Mouse (Mus musculus) bone marrow, adult 2 months (tissue): ENCODE data around the gene Mrpl4.

Experiments
- CTCF ChIP-seq: fragments of 200-500 bp; IDR thresholded peaks from 2 replicates; pipeline ENCODE4 v1.5.1; 2011; ENCODE audit warnings: low read length, control low read depth; ENCODE audit not compliant: control insufficient read depth, insufficient read depth
- POLR2A ChIP-seq: fragments of 200-500 bp; IDR thresholded peaks from 2 replicates; pipeline ENCODE4 v1.6.1; 2011; ENCODE audit warnings: low read depth, mild to moderate bottlenecking, control low read depth, low read length, borderline replicate concordance; ENCODE audit not compliant: control insufficient read depth

- TF ChIP-seq CTCF: no peak
- no peak for TF ChIP-seq POLR2A
These were observed 9.3 kb downstream of the Mrpl4 start for GRCm38 (mm10) chr9:21011846-21012312.
